ENCODE assay signal across 23 mouse cellular contexts in the genomic region with DNA sequence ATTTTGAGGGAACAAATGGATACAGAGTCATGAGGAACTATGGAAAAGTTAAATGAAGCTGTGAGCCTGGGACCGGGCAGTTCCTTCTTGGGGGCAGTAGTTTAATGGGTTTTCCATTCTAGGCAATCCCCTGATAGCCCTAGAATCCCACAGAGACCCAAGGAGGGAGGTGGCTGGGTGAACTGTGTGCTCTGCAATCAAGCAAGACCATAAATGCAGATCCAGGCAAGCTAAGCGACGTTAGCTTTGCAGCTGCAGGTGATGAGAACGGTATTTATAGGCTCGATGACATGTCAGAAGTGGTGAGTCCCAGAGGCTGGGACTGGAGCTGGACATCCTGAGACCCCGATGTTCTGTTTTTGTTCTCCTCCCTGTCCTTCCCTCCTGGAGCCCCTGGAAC.
DNase-seq lines count a peak whose midpoint lies in the region; ATAC-seq and TF ChIP-seq lines count a peak whose summit lies in the region.
"Had no signal": no experiment of that assay in that cellular context is flagged by ENCODE, and none has a peak within 500 bp of the region (broad histone marks: within the 10 kb centered on the region; RNA-seq: fewer than 3 reads in every experiment).

No protein-coding gene starts in this region.

- no peaks in the 10 kb centered on the region for H3K27me3 ChIP-seq in heart, embryonic 10.5 days (ENCODE audit: insufficient read depth, poor library complexity, severe bottlenecking)
- H3K27me3 ChIP-seq in intestine, embryonic 15.5 days (replicated peaks): no peaks in the 10 kb centered on the region
- no peaks in the 10 kb centered on the region for H3K27me3 ChIP-seq in intestine, postnatal 0 days (replicated peaks; ENCODE audit: control insufficient read depth, insufficient read depth, low read length)
- H3K27me3 ChIP-seq in embryonic facial prominence, embryonic 15.5 days: no peaks in the 10 kb centered on the region
- H3K27me3 ChIP-seq in limb, embryonic 14.5 days (ENCODE audit: control insufficient read depth, insufficient read depth, low read length): no peaks in the 10 kb centered on the region
- H3K27me3 ChIP-seq: forebrain, embryonic 12.5 days; hindbrain, embryonic 12.5 days; liver, embryonic 15.5 days; neural tube, embryonic 12.5 days had no signal

- WGBS in heart, embryonic 10.5 days: 32% methylated on average over 6 of the region's 6 CpGs
- WGBS in intestine, embryonic 15.5 days: 51% methylated on average over 6 of the region's 6 CpGs
- 45% methylated on average over 6 of the region's 6 CpGs for WGBS in intestine, postnatal 0 days
- 69% methylated on average over 6 of the region's 6 CpGs for WGBS in embryonic facial prominence, embryonic 15.5 days
- 44% methylated on average over 6 of the region's 6 CpGs for WGBS in limb, embryonic 14.5 days

- no peak overlapping the region for H3K9ac ChIP-seq in intestine, embryonic 15.5 days
- H3K9ac ChIP-seq in intestine, postnatal 0 days (ENCODE audit: low read depth, low read length): no peak overlapping the region
- no peak overlapping the region for H3K9ac ChIP-seq in embryonic facial prominence, embryonic 15.5 days
- H3K9ac ChIP-seq in limb, embryonic 14.5 days (ENCODE audit: low read depth, low read length, severe bottlenecking): no peak overlapping the region
- H3K9ac ChIP-seq: forebrain, embryonic 12.5 days; hindbrain, embryonic 12.5 days; liver, embryonic 15.5 days; neural tube, embryonic 12.5 days had no signal

- H3K27ac ChIP-seq in heart, embryonic 10.5 days: peak overlapping the region; percentile 72
- H3K27ac ChIP-seq in intestine, embryonic 15.5 days: no peak overlapping the region
- H3K27ac ChIP-seq in intestine, postnatal 0 days (ENCODE audit: low read depth, low read length): no peak overlapping the region
- peak overlapping the region; percentile 51 for H3K27ac ChIP-seq in embryonic facial prominence, embryonic 15.5 days (replicated peaks)
- peak overlapping the region; percentile 29; the same call in 1 of the 2 replicates for H3K27ac ChIP-seq in limb, embryonic 14.5 days (replicated peaks; ENCODE audit: low read depth, low read length)
- H3K27ac ChIP-seq: forebrain, embryonic 12.5 days; hindbrain, embryonic 12.5 days; liver, embryonic 15.5 days; neural tube, embryonic 12.5 days had no signal

- H3K4me2 ChIP-seq in intestine, embryonic 15.5 days (replicated peaks): no peak overlapping the region
- no peak overlapping the region for H3K4me2 ChIP-seq in intestine, postnatal 0 days (replicated peaks; ENCODE audit: low read depth)
- no peak overlapping the region for H3K4me2 ChIP-seq in embryonic facial prominence, embryonic 15.5 days (replicated peaks)
- H3K4me2 ChIP-seq in limb, embryonic 14.5 days (replicated peaks; ENCODE audit: low read depth, low read length, severe bottlenecking): no peak overlapping the region
- H3K4me2 ChIP-seq: forebrain, embryonic 12.5 days; hindbrain, embryonic 12.5 days; liver, embryonic 15.5 days; neural tube, embryonic 12.5 days had no signal

- DNase-seq in heart, embryonic 10.5 days (ENCODE audit: low spot score): peak; percentile 86
- DNase-seq in heart, postnatal 4 days: no peak
- DNase-seq in limb, embryonic 14.5 days (ENCODE audit: low spot score): no peak
- DNase-seq in c-Kit-positive CD71-positive TER-119-positive erythroid progenitor cells, embryonic 14.5 days (ENCODE audit: low spot score): no peak
- DNase-seq in left cerebral cortex, postnatal 25 days (ENCODE audit: low spot score in 2 of 2): no peak
- DNase-seq: adrenal gland, postnatal 10 days; cerebellum, adult 8-10 months; cerebellum, postnatal 36 days; kidney, adult 8-10 months; kidney, postnatal 10 days; lung, postnatal 4 days; midbrain, embryonic 14.5 days; right cerebral cortex, postnatal 25 days; spleen, adult 18-20 months had no signal

- no peaks in the 10 kb centered on the region for H3K36me3 ChIP-seq in heart, embryonic 10.5 days
- no peaks in the 10 kb centered on the region for H3K36me3 ChIP-seq in intestine, embryonic 15.5 days
- H3K36me3 ChIP-seq in intestine, postnatal 0 days (ENCODE audit: control insufficient read depth, insufficient read depth): no peaks in the 10 kb centered on the region
- H3K36me3 ChIP-seq in embryonic facial prominence, embryonic 15.5 days: no peaks in the 10 kb centered on the region
- no peaks in the 10 kb centered on the region for H3K36me3 ChIP-seq in limb, embryonic 14.5 days (ENCODE audit: control insufficient read depth, insufficient read depth, low read length)
- H3K36me3 ChIP-seq: forebrain, embryonic 12.5 days; hindbrain, embryonic 12.5 days; liver, embryonic 15.5 days; neural tube, embryonic 12.5 days had no signal

- H3K4me3 ChIP-seq in heart, embryonic 10.5 days: no peak overlapping the region
- no peak overlapping the region for H3K4me3 ChIP-seq in intestine, embryonic 15.5 days (replicated peaks)
- H3K4me3 ChIP-seq in intestine, postnatal 0 days (ENCODE audit: low read depth, low read length): no peak overlapping the region
- no peak overlapping the region for H3K4me3 ChIP-seq in embryonic facial prominence, embryonic 15.5 days (replicated peaks)
- no peak overlapping the region for H3K4me3 ChIP-seq in limb, embryonic 14.5 days (replicated peaks; ENCODE audit: low read length)
- H3K4me3 ChIP-seq: erythroblast, embryonic 14.5 days; forebrain, embryonic 12.5 days; hindbrain, embryonic 12.5 days; liver, embryonic 15.5 days; neural tube, embryonic 12.5 days had no signal

- TF ChIP-seq POLR2A in limb, embryonic 14.5 days (IDR thresholded peaks at IDR 0.05; ENCODE audit: borderline replicate concordance, extremely low read depth, insufficient read depth, insufficient read length): no peak

- ATAC-seq in intestine, embryonic 15.5 days: peak; percentile 31; the same call in 1 of the 2 replicates
- no peak for ATAC-seq in intestine, postnatal 0 days
- no peak for ATAC-seq in embryonic facial prominence, embryonic 15.5 days (ENCODE audit: insufficient number of reproducible peaks, low FRiP score, low TSS enrichment, low read depth)
- no peak for ATAC-seq in limb, embryonic 14.5 days (ENCODE audit: low FRiP score, low read depth)
- ATAC-seq: activated CD4-positive, CD25-positive, alpha-beta regulatory T cell, adult 4 months had no signal

- peaks cover 48% of the 10 kb centered on the region for H3K4me1 ChIP-seq in heart, embryonic 10.5 days
- peaks cover 15% of the 10 kb centered on the region for H3K4me1 ChIP-seq in intestine, embryonic 15.5 days (replicated peaks)
- peaks cover 3% of the 10 kb centered on the region; the same call in 1 of the 2 replicates for H3K4me1 ChIP-seq in intestine, postnatal 0 days (replicated peaks; ENCODE audit: control insufficient read depth, insufficient read depth, low read length)
- H3K4me1 ChIP-seq in embryonic facial prominence, embryonic 15.5 days: peaks cover 31% of the 10 kb centered on the region
- peaks cover 29% of the 10 kb centered on the region for H3K4me1 ChIP-seq in limb, embryonic 14.5 days (ENCODE audit: control insufficient read depth, insufficient read depth, low read length)

- no peak for TF ChIP-seq CTCF in intestine, postnatal 0 days (IDR thresholded peaks at IDR 0.05; ENCODE audit: low read depth)

- no peaks in the 10 kb centered on the region for H3K9me3 ChIP-seq in heart, embryonic 10.5 days
- H3K9me3 ChIP-seq in intestine, embryonic 15.5 days: no peaks in the 10 kb centered on the region
- no peaks in the 10 kb centered on the region for H3K9me3 ChIP-seq in intestine, postnatal 0 days (ENCODE audit: control insufficient read depth)
- H3K9me3 ChIP-seq in embryonic facial prominence, embryonic 15.5 days (replicated peaks): no peaks in the 10 kb centered on the region
- H3K9me3 ChIP-seq in limb, embryonic 14.5 days (ENCODE audit: control insufficient read depth, low read length): no peaks in the 10 kb centered on the region
- H3K9me3 ChIP-seq: forebrain, embryonic 12.5 days; hindbrain, embryonic 12.5 days; liver, embryonic 15.5 days; neural tube, embryonic 12.5 days had no signal

- intact Hi-C loops in left cerebral cortex, postnatal 25 days (cut with DNase I): no loop called here

Comparison
In these comparisons a context has a peak if more than half of its experiments do, and no peak if none do; other contexts are left out.
1. H3K27ac ChIP-seq: peak in heart, embryonic 10.5 days (single experiment), embryonic facial prominence, embryonic 15.5 days (single experiment) and limb, embryonic 14.5 days (single experiment); none in intestine, embryonic 15.5 days (single experiment) and intestine, postnatal 0 days (single experiment).